Mouse (Mus musculus) testis, adult 2 months (tissue): ENCODE data around the gene Hkdc1. TPM values are rescaled to one million over a fixed set of nuclear protein-coding genes. Genes with fewer than 3 reads are reported as not detected.

Experiments used
- H3K27ac ChIP-seq: fragments of 200-500 bp; 2 replicates; pipeline ENCODE4 v1.5.1; 2012; ENCODE audit warnings: low read depth, low read length; ENCODE audit not compliant: control insufficient read depth, insufficient read depth
- H3K27me3 ChIP-seq: fragments of 200-500 bp; 2 replicates; pipeline ENCODE4 v1.6.1; 2012; ENCODE audit warnings: mild to moderate bottlenecking, low read length, moderate library complexity; ENCODE audit not compliant: control insufficient read depth, insufficient read depth
- H3K36me3 ChIP-seq: fragments of 200-500 bp; 2 replicates; pipeline ENCODE4 v1.6.1; 2012; ENCODE audit warnings: mild to moderate bottlenecking, low read length; ENCODE audit not compliant: control insufficient read depth, insufficient read depth
- H3K4me1 ChIP-seq: fragments of 200-500 bp; 2 replicates; pipeline ENCODE4 v1.6.1; 2012; ENCODE audit warnings: low read length; ENCODE audit not compliant: control insufficient read depth, insufficient read depth
- H3K4me3 ChIP-seq: fragments of 200-500 bp; 2 replicates; pipeline ENCODE4 v1.5.1; 2012; ENCODE audit warnings: low read depth, mild to moderate bottlenecking, low read length, moderate library complexity, mixed read lengths; ENCODE audit not compliant: control insufficient read depth
- CTCF ChIP-seq: fragments of 200-500 bp; IDR thresholded peaks from 2 replicates; pipeline ENCODE4 v1.5.1; 2012; ENCODE audit warnings: low read depth, mild to moderate bottlenecking, inconsistent platforms, low read length, moderate library complexity; ENCODE audit not compliant: control insufficient read depth, insufficient read depth, insufficient replicate concordance
- POLR2A ChIP-seq: fragments of 200-500 bp; IDR thresholded peaks from 2 replicates; pipeline ENCODE4 v1.6.1; 2012; ENCODE audit warnings: low read depth, mild to moderate bottlenecking, inconsistent platforms, low read length, moderate library complexity; ENCODE audit not compliant: control insufficient read depth
- polyA plus RNA-seq: library from polyadenylated mRNA; depleted of rRNA; stranded (reverse); fragments of >200 nt; gene quantifications from 2 replicates; pipeline ENCODE4 v1.2.3, GENCODE M21; 2012; rRNA removed

Hkdc1 gene
- polyA plus RNA-seq, 1 experiment, result 0.25 TPM

- Histone ChIP-seq H3K4me3 (no peak overlapping the region), H3K36me3 (no peaks in the 10 kb centered on the region), H3K4me1 (peaks cover 3% of the 10 kb centered on the region; the same call in 1 of the 2 replicates), H3K27me3 (no peaks in the 10 kb centered on the region), H3K27ac (no peak overlapping the region)
- TF ChIP-seq POLR2A (no peak), CTCF (no peak)
Measured at GRCm38 (mm10) chr10:62334686-62335422, 87.4 kb downstream of the Hkdc1 start.

- Histone ChIP-seq H3K36me3 (no peaks in the 10 kb centered on the region), H3K27me3 (no peaks in the 10 kb centered on the region), H3K4me3 (no peak overlapping the region), H3K27ac (no peak overlapping the region), H3K4me1 (no peaks in the 10 kb centered on the region)
- TF ChIP-seq POLR2A (no peak), CTCF (no peak)
Measured at GRCm38 (mm10) chr10:62333269-62333668, 89.0 kb downstream of the Hkdc1 start.

Other genes starting within 250 kb of the Hkdc1 start
- gene Tspan15, start 191.2 kb downstream of the Hkdc1 start, polyA plus RNA-seq, result 2.7 and 3.6 TPM in 2 replicates
- 0.88 and 1.2 TPM in 2 replicates for gene Tacr2, start 170.1 kb downstream of the Hkdc1 start, polyA plus RNA-seq
- 853 and 878 TPM in 2 replicates for gene Hk1, start 42.6 kb downstream of the Hkdc1 start, polyA plus RNA-seq
- gene 4930507D05Rik, start 27.0 kb upstream of the Hkdc1 start, polyA plus RNA-seq, result 5.3 and 6.2 TPM in 2 replicates
- gene Supv3l1, start 27.2 kb upstream of the Hkdc1 start, polyA plus RNA-seq, result 15.1 and 15.3 TPM in 2 replicates
- 94.3 and 104 TPM in 2 replicates for gene Vps26a, start 64.3 kb upstream of the Hkdc1 start, polyA plus RNA-seq
- gene Srgn, start 105.0 kb upstream of the Hkdc1 start, polyA plus RNA-seq, result 18.0 and 20.5 TPM in 2 replicates
- 41.7 and 47.4 TPM in 2 replicates for gene Kif1bp, start 156.0 kb upstream of the Hkdc1 start, polyA plus RNA-seq
- 15.7 and 18.1 TPM in 2 replicates for gene Ddx21, start 179.8 kb upstream of the Hkdc1 start, polyA plus RNA-seq
- 17.8 and 21.0 TPM in 2 replicates for gene Ddx50, start 228.7 kb upstream of the Hkdc1 start, polyA plus RNA-seq